Mouse (Mus musculus) bone marrow macrophage, adult 2 months (primary cell): ENCODE measurements around the gene Zdhhc5. TPM values are rescaled to one million over a fixed set of nuclear protein-coding genes. Genes with fewer than 3 reads are reported as not detected.
A peak's percentile ranks its signal among the peaks of the same experiment; 100 is the strongest.
"Not testable (repeated sequence)": the region's sequence is repeated elsewhere in the genome, so short reads cannot be mapped to it uniquely, and the experiment has no call there.

Experiments used
- H3K27ac ChIP-seq: 2 replicates; pipeline ENCODE4 v1.5.1; 2012; ENCODE audit warnings: low read depth, low read length; ENCODE audit not compliant: insufficient read depth
- H3K4me1 ChIP-seq: 2 replicates; pipeline ENCODE4 v1.6.1; 2012; ENCODE audit warnings: low read length; ENCODE audit not compliant: control insufficient read depth, insufficient read depth
- H3K4me3 ChIP-seq: 2 replicates; pipeline ENCODE4 v1.5.1; 2012; ENCODE audit warnings: mild to moderate bottlenecking, low read length, moderate library complexity; ENCODE audit not compliant: insufficient read depth
- CTCF ChIP-seq: IDR thresholded peaks from 2 replicates; pipeline ENCODE4 v1.5.1; 2012; ENCODE audit warnings: low read depth, mild to moderate bottlenecking, low read length, moderate library complexity
- POLR2A ChIP-seq: IDR thresholded peaks from 2 replicates; pipeline ENCODE4 v1.6.1; 2012; ENCODE audit warnings: mild to moderate bottlenecking, low read depth, low read length, borderline replicate concordance
- polyA plus RNA-seq: library from polyadenylated mRNA; stranded (reverse); fragments of >200 nt; gene quantifications from 2 replicates; pipeline ENCODE4 v1.2.4, GENCODE M21; 2012; ENCODE audit not compliant: missing spikeins, insufficient read depth, insufficient read length

Gene Zdhhc5
- polyA plus RNA-seq, 1 experiment: 29.2 TPM

DNA sequence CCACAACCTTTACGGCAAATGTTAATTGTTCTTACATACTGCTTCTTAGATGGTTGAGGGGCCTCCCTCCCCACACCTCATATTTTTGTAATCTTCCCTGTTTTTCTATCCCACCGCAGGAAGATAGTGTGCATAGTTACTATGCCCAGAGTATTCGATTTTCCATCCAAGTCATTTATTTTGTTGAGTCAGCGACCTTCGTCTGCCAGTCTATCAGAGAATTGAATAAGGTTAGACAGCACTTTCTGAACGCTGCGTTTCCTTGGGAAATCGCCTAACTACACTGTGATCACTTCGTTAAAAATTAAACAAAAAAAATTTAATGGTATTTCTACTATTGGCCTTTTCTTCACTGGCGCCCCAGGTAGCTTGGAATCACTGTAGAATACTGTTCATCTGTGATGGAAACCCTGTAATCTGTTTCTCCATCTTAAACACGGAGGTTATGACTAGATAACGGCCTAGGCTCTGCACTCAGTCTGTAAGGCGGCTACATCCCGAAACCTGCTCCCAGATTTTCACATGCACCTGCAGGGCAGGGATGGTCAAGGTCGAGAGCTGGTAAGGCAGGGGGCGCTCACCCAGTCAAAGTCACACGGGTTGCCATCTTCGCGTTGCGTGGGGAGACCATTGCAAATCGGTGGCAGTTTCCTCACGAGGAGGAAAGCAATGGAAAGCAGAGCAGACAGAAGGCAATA is 37.6 kb downstream of the Zdhhc5 start:
- Histone ChIP-seq H3K4me1 (peaks cover 6% of the 10 kb centered on the region), H3K27ac (peak overlapping the region; percentile 36; the same call in 1 of the 2 replicates), H3K4me3 (peak overlapping the region; percentile 96)
- TF ChIP-seq POLR2A (no peak), CTCF (peak; percentile 72)

DNA sequence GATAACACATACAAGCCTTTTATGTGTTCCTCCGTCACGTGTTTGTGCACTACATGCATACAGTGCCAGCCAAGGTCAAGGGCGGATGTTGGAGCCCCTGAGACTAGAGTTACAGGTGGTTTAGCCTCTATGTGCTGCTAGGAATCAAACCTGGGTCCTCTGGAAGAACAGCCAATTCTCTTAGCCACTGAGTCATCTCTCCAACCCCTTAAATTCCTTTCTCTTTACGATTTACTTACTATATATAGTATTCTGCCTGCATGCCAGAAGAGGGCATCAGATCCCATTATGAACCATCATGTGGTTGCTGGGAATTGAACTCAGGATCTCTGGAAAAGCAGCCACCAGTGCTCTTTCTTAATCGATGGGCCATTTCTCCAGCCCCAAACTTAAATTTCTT is 43.4 kb downstream of the Zdhhc5 start:
- not testable (repeated sequence) for H3K4me3 ChIP-seq, H3K4me1 ChIP-seq, H3K27ac ChIP-seq

DNA sequence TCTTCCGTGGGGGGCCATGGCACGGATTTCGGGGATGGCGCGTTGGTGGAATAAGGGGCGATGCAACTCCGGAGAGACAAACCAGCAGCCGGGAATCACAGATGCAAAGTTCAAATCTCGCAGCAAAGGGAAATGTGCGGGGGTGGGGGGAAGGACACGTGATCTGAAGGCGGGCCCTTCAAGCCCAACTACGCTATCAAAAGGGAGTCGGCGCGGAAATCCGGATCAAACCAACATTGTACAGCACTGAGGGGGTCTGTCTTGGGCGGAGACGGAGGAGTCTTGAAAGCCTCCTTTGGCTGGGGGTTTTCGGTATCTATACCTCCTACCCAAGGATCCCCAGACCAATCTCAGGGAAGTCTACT is 44.4 kb downstream of the Zdhhc5 start, which contains the start of gene Selenoh:
TSS of gene Selenoh (minus strand) at position 202 of the 365 bp plus-strand sequence.
- Histone ChIP-seq H3K27ac (peak within 1 kb of the TSS; percentile 56), H3K4me1 (peaks cover 4% of the 10 kb centered on the region; the same call in 1 of the 2 replicates), H3K4me3 (peak within 1 kb of the TSS; percentile 73)
- TF ChIP-seq CTCF: no peak
- no peak for TF ChIP-seq POLR2A

DNA sequence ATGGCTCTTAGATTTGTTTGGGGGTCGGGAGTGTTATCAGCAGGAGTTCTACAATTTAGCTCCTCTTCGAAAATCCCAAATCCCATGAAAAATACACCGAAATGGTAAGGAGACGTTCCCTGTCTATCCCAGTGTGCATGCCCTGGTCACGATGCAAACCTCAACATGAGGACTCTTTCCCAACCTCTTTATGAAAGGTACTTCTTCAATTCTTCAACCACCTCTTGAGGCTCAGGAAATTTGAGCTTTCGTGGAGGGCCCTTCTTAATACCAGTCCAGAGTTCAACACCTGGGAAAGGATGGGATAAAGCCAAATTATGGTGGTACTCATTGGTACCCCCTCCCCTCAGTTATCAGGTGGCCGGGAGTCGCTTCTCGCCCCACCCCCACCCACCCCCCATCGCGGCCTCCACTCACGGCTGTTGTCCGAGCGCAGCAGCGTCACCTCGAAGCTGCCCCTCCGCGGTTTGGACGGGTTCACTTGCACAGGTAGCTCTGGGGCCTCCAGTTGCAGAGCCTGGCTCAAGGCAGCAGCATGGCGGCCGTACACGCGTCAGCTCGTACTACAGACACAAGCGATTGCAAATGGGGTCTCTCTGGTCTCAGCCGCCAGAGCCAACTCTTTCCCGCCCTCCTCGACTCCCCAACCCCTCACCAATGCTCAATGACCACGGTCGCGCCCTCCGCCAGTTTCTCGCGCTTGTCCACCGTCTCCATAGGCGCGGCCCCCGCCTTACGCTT is 45.0 kb downstream of the Zdhhc5 start:
- no peak for TF ChIP-seq POLR2A
- no peak for TF ChIP-seq CTCF
- Histone ChIP-seq H3K27ac (peak overlapping the region; percentile 56), H3K4me1 (peaks cover 4% of the 10 kb centered on the region; the same call in 1 of the 2 replicates), H3K4me3 (peak overlapping the region; percentile 73)

DNA sequence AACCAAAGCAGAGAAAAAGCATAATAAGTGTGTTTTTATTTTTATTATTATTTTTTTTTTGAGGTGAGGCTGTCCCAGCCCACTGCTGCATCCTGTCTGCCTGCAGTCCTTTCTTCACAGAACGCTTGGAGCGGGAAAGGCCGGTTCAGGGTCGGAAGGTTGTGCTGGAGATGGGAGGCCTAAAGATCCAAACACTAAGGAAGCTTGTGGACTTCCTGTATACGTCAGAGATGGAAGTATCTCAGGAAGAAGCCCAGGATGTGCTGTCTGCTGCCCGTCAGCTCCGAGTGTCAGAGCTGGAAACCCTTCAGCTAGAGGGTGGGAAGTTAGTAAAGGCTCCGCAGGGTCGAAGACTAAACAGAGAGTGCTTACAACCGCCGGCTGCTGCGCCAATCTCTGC is 48.9 kb downstream of the Zdhhc5 start:
- Histone ChIP-seq H3K4me1 (peaks cover 4% of the 10 kb centered on the region; the same call in 1 of the 2 replicates), H3K4me3 (no peak overlapping the region), H3K27ac (no peak overlapping the region)
- TF ChIP-seq CTCF (no peak), POLR2A (no peak)

DNA sequence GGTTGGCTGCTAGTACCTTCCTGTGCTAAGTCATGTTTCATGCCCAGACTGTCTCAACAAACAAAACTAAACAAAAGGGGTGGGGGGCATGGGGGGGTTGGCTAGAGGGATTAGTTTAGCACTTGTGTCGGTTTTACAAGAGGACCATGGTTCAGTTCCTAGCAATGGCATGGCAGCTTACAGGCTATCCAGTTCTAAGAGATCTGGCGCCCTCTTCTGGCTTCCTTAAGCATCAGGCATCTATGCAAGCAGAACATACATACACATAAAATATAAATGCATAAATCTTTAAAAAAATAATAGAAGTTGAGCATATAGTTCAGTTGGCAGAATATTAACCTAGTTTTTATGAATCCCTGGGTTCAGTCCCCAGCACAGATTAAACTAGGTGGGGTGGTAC is 52.1 kb downstream of the Zdhhc5 start:
- no peak overlapping the region for H3K27ac ChIP-seq
- TF ChIP-seq CTCF (no peak; the same call in 1 of the 2 replicates), POLR2A (no peak)

DNA sequence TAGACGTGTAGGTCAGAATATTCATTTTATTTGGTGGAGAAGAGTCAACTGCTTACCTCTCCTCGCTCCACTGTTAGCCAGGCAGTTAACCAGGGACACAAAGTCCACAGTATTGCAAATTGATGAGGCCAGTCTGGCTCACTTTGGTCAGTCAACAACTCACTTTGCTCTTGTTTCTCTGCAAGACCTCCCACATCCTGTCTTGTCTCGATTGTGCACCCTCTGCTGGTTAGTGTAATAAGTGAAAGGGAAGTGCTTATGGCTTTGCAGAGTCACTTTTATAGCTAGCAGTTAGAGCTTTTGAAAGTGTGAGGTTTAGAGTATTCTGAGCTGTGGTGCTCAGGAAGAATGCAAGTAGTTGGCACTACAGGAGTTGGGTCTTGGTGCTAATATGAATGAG is 54.7 kb downstream of the Zdhhc5 start:
- Histone ChIP-seq H3K4me1 (peaks cover 10% of the 10 kb centered on the region), H3K27ac (no peak overlapping the region), H3K4me3 (no peak overlapping the region)
- TF ChIP-seq CTCF (no peak), POLR2A (no peak)

More for the DNA sequence above, 52.1 kb downstream of the Zdhhc5 start:
- Histone ChIP-seq H3K4me3 (no peak overlapping the region), H3K4me1 (peaks cover 3% of the 10 kb centered on the region)

DNA sequence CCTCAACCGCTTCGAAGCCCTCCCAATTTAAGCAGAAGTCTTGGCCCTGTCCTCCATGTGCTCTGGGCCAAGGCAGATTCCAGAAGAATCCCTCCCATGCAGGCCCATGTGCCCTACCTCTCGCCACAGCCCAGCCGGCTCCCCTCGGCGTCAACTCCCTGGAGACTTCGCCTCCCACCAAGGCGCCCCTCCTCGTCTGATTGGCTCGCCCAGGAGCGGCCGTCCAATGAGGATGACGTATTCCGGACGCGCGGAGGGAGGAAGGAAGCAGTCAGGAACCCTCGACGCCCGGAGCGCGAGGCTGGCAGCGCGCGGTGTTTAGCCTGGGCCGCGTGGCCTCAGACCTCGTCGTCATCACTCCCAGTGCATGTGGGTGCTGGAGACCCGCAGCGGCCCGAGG is 56.2 kb downstream of the Zdhhc5 start, which contains the start of gene Btbd18:
TSS of gene Btbd18 (plus strand) at position 274 of the 400 bp plus-strand sequence.
- H3K4me1 ChIP-seq: peaks cover 11% of the 10 kb centered on the region
- H3K27ac ChIP-seq: no peak within 1 kb of the TSS
- no peak for TF ChIP-seq CTCF
- no peak within 1 kb of the TSS for H3K4me3 ChIP-seq

DNA sequence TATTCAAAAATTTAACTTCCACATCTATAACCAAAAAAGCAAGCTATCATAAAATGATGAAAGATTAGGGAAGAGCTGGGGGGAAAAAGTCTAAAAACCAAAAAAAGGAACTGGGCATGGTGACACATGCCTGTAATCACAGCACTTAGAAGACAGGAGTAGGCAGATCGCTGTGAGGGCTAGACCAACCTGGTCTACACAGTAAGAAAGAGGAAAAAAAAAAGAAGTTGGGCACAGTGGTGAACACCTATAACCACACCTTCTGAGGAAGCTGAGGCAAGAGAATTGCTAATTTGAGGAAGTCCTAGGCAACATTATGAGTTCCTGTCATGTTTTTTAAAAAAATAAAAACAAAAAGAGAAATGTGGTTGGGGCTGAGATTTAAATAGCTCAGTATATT is 59.1 kb downstream of the Zdhhc5 start:
- peak overlapping the region; percentile 70 for H3K27ac ChIP-seq
- H3K4me1 ChIP-seq: peaks cover 11% of the 10 kb centered on the region
- TF ChIP-seq CTCF (no peak), POLR2A (no peak)
- no peak overlapping the region for H3K4me3 ChIP-seq

DNA sequence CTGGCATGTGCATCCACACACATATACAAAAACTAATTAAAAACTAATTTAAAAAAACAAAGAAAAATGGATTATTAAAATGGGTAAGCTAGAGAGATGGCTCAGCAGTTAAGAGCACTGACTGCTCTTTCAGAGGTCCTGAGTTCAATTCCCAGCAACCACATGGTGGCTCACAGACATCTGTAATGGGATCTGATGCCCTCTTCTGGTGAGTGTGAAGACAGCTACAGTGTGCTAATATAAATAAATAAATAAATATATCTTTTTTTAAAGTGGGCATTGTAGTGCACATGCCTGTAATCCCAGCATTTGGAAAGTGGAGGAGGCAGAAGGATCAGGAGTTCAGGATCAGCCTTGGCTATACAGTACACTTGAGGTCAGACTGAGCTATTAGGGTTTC is 61.6 kb downstream of the Zdhhc5 start:
- H3K4me3 ChIP-seq: no peak overlapping the region
- H3K4me1 ChIP-seq: peaks cover 10% of the 10 kb centered on the region; the same call in 1 of the 2 replicates
- no peak overlapping the region for H3K27ac ChIP-seq
- no peak for TF ChIP-seq CTCF
- no peak for TF ChIP-seq POLR2A

DNA sequence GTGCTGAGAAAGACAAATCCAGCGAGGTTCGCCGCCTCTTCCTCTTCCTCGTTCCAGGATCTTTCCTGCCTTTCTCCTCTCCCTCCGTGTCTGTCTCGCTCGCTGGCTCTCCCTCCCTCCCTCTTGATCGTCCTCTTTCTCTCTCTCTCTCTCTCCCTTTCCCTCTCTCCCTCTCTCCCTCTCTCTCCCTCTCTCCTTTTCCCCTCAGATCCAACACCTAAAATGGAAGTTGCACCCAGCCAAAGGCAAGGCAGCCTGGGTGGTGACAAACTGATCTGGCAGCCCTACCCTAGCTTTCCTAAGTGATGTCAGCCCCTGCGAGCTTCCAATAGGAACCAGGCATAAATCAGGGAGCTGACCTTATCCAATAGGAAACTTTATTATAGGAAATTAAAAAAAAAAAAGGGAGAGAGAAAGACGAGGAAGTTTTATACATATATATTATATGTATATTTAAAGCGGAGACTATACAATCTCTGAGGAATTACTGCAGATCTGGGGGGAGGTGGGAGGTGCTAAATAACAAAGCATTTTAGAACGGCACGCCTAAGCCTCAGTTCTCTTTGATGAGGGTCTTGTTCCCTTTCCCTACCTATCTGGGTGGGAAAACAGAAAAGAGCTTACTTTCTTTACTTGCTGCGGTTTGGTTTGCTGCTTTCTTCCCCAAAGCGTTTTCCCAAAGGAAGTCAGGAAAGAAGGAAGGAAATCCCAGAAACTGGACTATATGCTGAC is 64.3 kb downstream of the Zdhhc5 start, which contains the start of gene Ctnnd1:
TSS of gene Ctnnd1 (minus strand) at position 302 of the 732 bp plus-strand sequence.
- peaks cover 19% of the 10 kb centered on the region for H3K4me1 ChIP-seq
- TF ChIP-seq POLR2A (peak; percentile 47; the same call in 1 of the 2 replicates), CTCF (no peak)
- peak within 1 kb of the TSS; percentile 98 for H3K27ac ChIP-seq
- peak within 1 kb of the TSS; percentile 99 for H3K4me3 ChIP-seq
